Mouse (Mus musculus) frontal cortex, postnatal 14 days (tissue): ENCODE results near the gene Sorcs2.

Experiments
- DNase-seq, 2 experiments: peaks; one replicate each; pipeline ENCODE4 v3.0.0; 2022; ENCODE audit warnings: low spot score in 2 of 2

Sorcs2 gene

GRCm38 (mm10) chr5:36228405-36229370, 169.3 kb downstream of the Sorcs2 start:
- no peak for DNase-seq

GRCm38 (mm10) chr5:36226296-36226695, 171.6 kb downstream of the Sorcs2 start:
- peak; percentile 49 to 57 for DNase-seq

- no peak for DNase-seq
These were observed 172.1 kb downstream of the Sorcs2 start for GRCm38 (mm10) chr5:36225855-36226254.

GRCm38 (mm10) chr5:36223787-36224186, 174.2 kb downstream of the Sorcs2 start:
- DNase-seq: peak; percentile 34 to 62

GRCm38 (mm10) chr5:36220626-36221025, 177.3 kb downstream of the Sorcs2 start:
- DNase-seq: no peak

GRCm38 (mm10) chr5:36220105-36220504, 177.8 kb downstream of the Sorcs2 start:
- no peak for DNase-seq

- peak; percentile 84 to 89 for DNase-seq
These were observed 184.6 kb downstream of the Sorcs2 start for GRCm38 (mm10) chr5:36213310-36213709.

- DNase-seq: no peak
These were observed 189.1 kb downstream of the Sorcs2 start for GRCm38 (mm10) chr5:36208803-36209202.

GRCm38 (mm10) chr5:36205397-36205796, 192.5 kb downstream of the Sorcs2 start:
- no peak for DNase-seq

- DNase-seq: no peak
These were observed 194.0 kb downstream of the Sorcs2 start, which contains the start of gene Psapl1 for GRCm38 (mm10) chr5:36203916-36204315. TSS of gene Psapl1 (plus strand) at chr5:36204021.

- no peak for DNase-seq
These were observed 194.5 kb downstream of the Sorcs2 start for GRCm38 (mm10) chr5:36203421-36203820.

GRCm38 (mm10) chr5:36202781-36203180, 195.2 kb downstream of the Sorcs2 start:
- no peak for DNase-seq

- no peak for DNase-seq
These were observed 198.4 kb downstream of the Sorcs2 start for GRCm38 (mm10) chr5:36199519-36199918.

GRCm38 (mm10) chr5:36195436-36195835, 202.5 kb downstream of the Sorcs2 start:
- no peak for DNase-seq

GRCm38 (mm10) chr5:36194631-36195030, 203.3 kb downstream of the Sorcs2 start:
- no peak for DNase-seq

GRCm38 (mm10) chr5:36192677-36193076, 205.3 kb downstream of the Sorcs2 start:
- DNase-seq: no peak

- no peak for DNase-seq
These were observed 206.1 kb downstream of the Sorcs2 start for GRCm38 (mm10) chr5:36191876-36192275.

GRCm38 (mm10) chr5:36191285-36191684, 206.7 kb downstream of the Sorcs2 start:
- no peak for DNase-seq

- no peak for DNase-seq
These were observed 209.6 kb downstream of the Sorcs2 start for GRCm38 (mm10) chr5:36188310-36188709.

GRCm38 (mm10) chr5:36186294-36187053, 211.5 kb downstream of the Sorcs2 start:
- DNase-seq: no peak

- DNase-seq: no peak
These were observed 215.6 kb downstream of the Sorcs2 start for GRCm38 (mm10) chr5:36182326-36182725.

- DNase-seq: no peak
These were observed 218.2 kb downstream of the Sorcs2 start for GRCm38 (mm10) chr5:36179708-36180107.

- no peak for DNase-seq
These were observed 219.2 kb downstream of the Sorcs2 start for GRCm38 (mm10) chr5:36178785-36179184.
